Mouse (Mus musculus): ENCODE data around the gene Dock1.

DNA sequence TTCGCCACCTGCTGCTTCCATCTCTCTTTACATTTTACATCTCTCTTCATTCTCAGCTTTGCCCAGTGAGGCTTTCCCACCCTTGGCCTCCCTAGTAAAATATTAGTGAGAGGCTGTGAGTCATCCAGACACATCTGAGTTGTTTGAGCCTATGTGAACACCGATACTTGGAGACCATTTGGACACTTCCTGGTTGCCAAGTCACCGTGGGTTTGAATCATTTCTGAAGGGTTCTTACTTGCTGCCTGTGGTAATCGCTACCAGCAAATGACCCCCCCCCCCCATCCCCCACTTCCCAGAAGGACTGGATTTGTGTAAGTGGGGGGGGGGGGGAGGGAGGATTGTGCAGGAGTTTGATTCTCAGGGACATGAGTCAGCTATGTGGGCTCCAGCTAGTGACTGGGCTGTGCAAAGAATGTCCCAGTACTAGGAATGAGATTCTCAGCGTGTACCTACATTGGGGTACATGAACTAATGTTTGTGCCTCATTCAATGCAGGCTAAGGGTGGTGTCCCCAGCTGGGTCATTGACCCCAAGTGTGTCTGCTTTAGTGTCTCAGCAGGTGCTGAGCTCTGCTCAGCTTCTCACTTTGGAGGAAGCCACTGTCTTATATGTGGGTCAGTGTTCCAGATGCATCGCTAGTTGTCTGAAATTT lies 103.4 kb downstream of the Dock1 start:
- TF ChIP-seq CTCF (conservative IDR thresholded peaks at IDR 0.05 in 1 of 2, IDR thresholded peaks at IDR 0.05 in 1 of 2; ENCODE audit: low read depth in 2 of 2, low read length in 2 of 2) (no peak), E2F4 (IDR thresholded peaks at IDR 0.05; ENCODE audit: insufficient replicate concordance, low read depth, low read length) (no peak), EP300 (IDR thresholded peaks at IDR 0.05; ENCODE audit: low read length) (no peak), USF1 (IDR thresholded peaks at IDR 0.05; ENCODE audit: low read depth, low read length) (no peak), UBTF (IDR thresholded peaks at IDR 0.05; ENCODE audit: low read depth, low read length) (no peak), ETS1 (conservative IDR thresholded peaks at IDR 0.05; ENCODE audit: low read depth, low read length) (no peak), POLR2A (IDR thresholded peaks at IDR 0.05; ENCODE audit: low read depth, low read length) (no peak), POLR2AphosphoS2 (IDR thresholded peaks at IDR 0.05; ENCODE audit: low read depth, low read length) (no peak), CHD2 (IDR thresholded peaks at IDR 0.05; ENCODE audit: low read length) (no peak)

Measured in CH12.LX (cell line).